8 mouse cellular contexts compared by ENCODE assay signal in the genomic region with DNA sequence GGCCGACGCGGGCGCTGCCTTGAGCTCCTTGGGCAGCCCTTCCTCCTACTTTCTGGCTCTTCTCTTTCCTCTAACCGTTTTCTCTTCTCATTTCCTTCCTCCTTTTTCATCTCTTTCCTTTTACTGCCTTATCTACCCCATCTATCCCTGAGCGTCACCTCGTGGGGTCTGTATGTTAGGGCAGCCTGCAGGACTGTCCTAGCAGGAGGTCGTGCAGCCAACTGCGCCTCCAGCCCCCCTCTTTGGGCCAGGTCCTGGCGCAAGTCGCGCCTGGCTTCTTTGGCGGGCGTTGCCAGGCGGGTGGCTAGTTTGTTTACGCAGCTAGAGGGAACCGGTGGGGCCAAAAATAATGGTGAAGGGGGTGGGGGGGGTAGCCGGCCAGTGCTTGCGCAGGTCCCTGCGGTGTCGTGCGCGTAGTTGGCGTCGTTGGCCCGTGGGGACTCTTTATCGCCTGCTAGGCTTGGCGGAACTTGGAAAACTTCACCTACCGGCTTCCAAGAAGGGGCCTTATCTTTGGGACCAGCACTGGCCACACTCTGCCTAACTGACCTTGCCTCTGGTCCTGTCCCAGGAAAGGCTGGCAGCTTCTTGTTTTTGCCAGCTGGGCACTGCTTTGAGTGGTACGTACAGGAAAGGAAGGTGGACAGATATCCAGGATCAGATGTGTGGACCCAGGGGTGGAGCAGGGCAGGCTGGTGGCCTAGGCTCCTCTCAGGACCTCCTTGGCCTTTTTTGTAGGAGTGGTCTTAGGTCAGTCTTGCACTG. TPM values are rescaled to one million over a fixed set of nuclear protein-coding genes. Genes with fewer than 3 reads are reported as not detected.
DNase-seq lines count a peak whose midpoint lies in the region; ATAC-seq lines count a peak whose summit lies in the region.

No protein-coding gene starts in this region.

- DNase-seq in CD4-positive, CD25-positive, alpha-beta regulatory T cell, adult 2 months (ENCODE audit: low read depth, low spot score): peak; percentile 36
- peak; percentile 73 for DNase-seq in NIH3T3 (ENCODE audit: low read depth)
- DNase-seq in forebrain, embryonic 10.5 days (ENCODE audit: extremely low spot score, low spot score): no peak
- peak; percentile 70 to 74 for DNase-seq in heart, postnatal 14 days
- DNase-seq in frontal cortex, adult 2 months (ENCODE audit: extremely low spot score in 1 of 2, low spot score in 1 of 2): no peak

- H3K9me3 ChIP-seq in forebrain, embryonic 10.5 days: no peaks in the 10 kb centered on the region; the same call in 1 of the 2 replicates
- no peaks in the 10 kb centered on the region for H3K9me3 ChIP-seq in limb, embryonic 15.5 days
- no peaks in the 10 kb centered on the region for H3K9me3 ChIP-seq in midbrain, embryonic 16.5 days (replicated peaks; ENCODE audit: control insufficient read depth, low read length, poor library complexity, severe bottlenecking)

- no peak for ATAC-seq in CD4-positive, CD25-positive, alpha-beta regulatory T cell, adult 4 months
- no peak for ATAC-seq in limb, embryonic 15.5 days (ENCODE audit: insufficient number of reproducible peaks, low FRiP score, low TSS enrichment, low read depth)
- no peak for ATAC-seq in midbrain, embryonic 16.5 days

- 12% methylated on average over 30 of the region's 30 CpGs for WGBS in forebrain, embryonic 10.5 days
- 3% methylated on average over 30 of the region's 30 CpGs for WGBS in limb, embryonic 15.5 days
- WGBS in midbrain, embryonic 16.5 days: 5% methylated on average over 30 of the region's 30 CpGs

- H3K4me3 ChIP-seq in forebrain, embryonic 10.5 days: peak overlapping the region; percentile 93
- peak overlapping the region; percentile 93 for H3K4me3 ChIP-seq in limb, embryonic 15.5 days
- H3K4me3 ChIP-seq in midbrain, embryonic 16.5 days (ENCODE audit: low read depth, low read length): peak overlapping the region; percentile 93

- H3K36me3 ChIP-seq in forebrain, embryonic 10.5 days (replicated peaks): peaks cover 51% of the 10 kb centered on the region
- peaks cover 37% of the 10 kb centered on the region for H3K36me3 ChIP-seq in limb, embryonic 15.5 days
- H3K36me3 ChIP-seq in midbrain, embryonic 16.5 days (ENCODE audit: control insufficient read depth, insufficient read depth, low read length): peaks cover 5% of the 10 kb centered on the region; the same call in 1 of the 2 replicates

- intact Hi-C loops in heart, postnatal 14 days (cut with DNase I): loop anchor here (2.0 kb wide), 1 partner anchor 20 kb away; no protein-coding TSS in a partner anchor

- H3K4me1 ChIP-seq in forebrain, embryonic 10.5 days: peaks cover 50% of the 10 kb centered on the region
- peaks cover 46% of the 10 kb centered on the region for H3K4me1 ChIP-seq in limb, embryonic 15.5 days
- peaks cover 34% of the 10 kb centered on the region for H3K4me1 ChIP-seq in midbrain, embryonic 16.5 days (ENCODE audit: control insufficient read depth, insufficient read depth, low read length)

- peak overlapping the region; percentile 93 for H3K27ac ChIP-seq in forebrain, embryonic 10.5 days
- peak overlapping the region; percentile 50 for H3K27ac ChIP-seq in limb, embryonic 15.5 days
- H3K27ac ChIP-seq in midbrain, embryonic 16.5 days (ENCODE audit: low read length): no peak overlapping the region

- H3K9ac ChIP-seq in limb, embryonic 15.5 days: peak overlapping the region; percentile 91
- H3K9ac ChIP-seq in midbrain, embryonic 16.5 days (ENCODE audit: low read depth, low read length): peak overlapping the region; percentile 89

- no peaks in the 10 kb centered on the region for H3K27me3 ChIP-seq in forebrain, embryonic 10.5 days (ENCODE audit: poor library complexity, severe bottlenecking)
- no peaks in the 10 kb centered on the region for H3K27me3 ChIP-seq in limb, embryonic 15.5 days
- H3K27me3 ChIP-seq in midbrain, embryonic 16.5 days (ENCODE audit: control insufficient read depth, insufficient read depth, low read depth, low read length): no peaks in the 10 kb centered on the region

- H3K4me2 ChIP-seq in limb, embryonic 15.5 days: peak overlapping the region; percentile 87
- H3K4me2 ChIP-seq in midbrain, embryonic 16.5 days (ENCODE audit: low read length): peak overlapping the region; percentile 98

RNA-seq across cellular contexts. Expression of a gene that starts 1.5 kb away (rescaled TPM):
- polyA plus RNA-seq in CD4-positive, CD25-positive, alpha-beta regulatory T cell, adult 4 months (2017; shearing (Covaris generic)): 10 to 100 TPM; 19.2 to 30.7 TPM
- 14.4 and 18.1 TPM in 2 replicates for polyA plus RNA-seq in forebrain, embryonic 10.5 days (2016; fragmentation: Nextera tagmentation; extraction: Ambion mirVana)
- total RNA-seq in heart, postnatal 14 days (2021): 100 to 1,000 TPM; 105 to 118 TPM
- polyA plus RNA-seq in limb, embryonic 15.5 days (2015; fragmentation: Nextera tagmentation; extraction: Ambion mirVana): 15.2 and 16.6 TPM in 2 replicates
- 14.2 and 15.4 TPM in 2 replicates for polyA plus RNA-seq in midbrain, embryonic 16.5 days (2015; fragmentation: Nextera tagmentation; extraction: Ambion mirVana)
- polyA plus RNA-seq in frontal cortex, adult 2 months (2012; rRNA removed): 93.8 and 96.3 TPM in 2 replicates

RNA-seq across cellular contexts. Expression of a gene that starts 11.7 kb away (rescaled TPM):
- 10 to 100 TPM; 28.4 to 54.8 TPM for polyA plus RNA-seq in CD4-positive, CD25-positive, alpha-beta regulatory T cell, adult 4 months (2017; shearing (Covaris generic))
- polyA plus RNA-seq in forebrain, embryonic 10.5 days (2016; fragmentation: Nextera tagmentation; extraction: Ambion mirVana): 14.7 and 15.6 TPM in 2 replicates
- total RNA-seq in heart, postnatal 14 days (2021): 10 to 100 TPM; 13.5 to 14.0 TPM
- polyA plus RNA-seq in limb, embryonic 15.5 days (2015; fragmentation: Nextera tagmentation; extraction: Ambion mirVana): 19.7 and 19.8 TPM in 2 replicates
- polyA plus RNA-seq in midbrain, embryonic 16.5 days (2015; fragmentation: Nextera tagmentation; extraction: Ambion mirVana): 11.6 and 12.5 TPM in 2 replicates
- 26.6 TPM in 2 replicates for polyA plus RNA-seq in frontal cortex, adult 2 months (2012; rRNA removed)

RNA-seq across cellular contexts. Expression of a gene that starts 21.3 kb away (rescaled TPM):
- polyA plus RNA-seq in CD4-positive, CD25-positive, alpha-beta regulatory T cell, adult 4 months (2017; shearing (Covaris generic)): 100 to 1,000 TPM; 303 to 370 TPM
- 495 and 498 TPM in 2 replicates for polyA plus RNA-seq in forebrain, embryonic 10.5 days (2016; fragmentation: Nextera tagmentation; extraction: Ambion mirVana)
- 1,000 to 10,000 TPM; 1,168 to 1,183 TPM for total RNA-seq in heart, postnatal 14 days (2021)
- 494 and 537 TPM in 2 replicates for polyA plus RNA-seq in limb, embryonic 15.5 days (2015; fragmentation: Nextera tagmentation; extraction: Ambion mirVana)
- 433 and 454 TPM in 2 replicates for polyA plus RNA-seq in midbrain, embryonic 16.5 days (2015; fragmentation: Nextera tagmentation; extraction: Ambion mirVana)
- polyA plus RNA-seq in frontal cortex, adult 2 months (2012; rRNA removed): 606 and 673 TPM in 2 replicates

RNA-seq across cellular contexts. Expression of a gene that starts 23.5 kb away (rescaled TPM):
- polyA plus RNA-seq in CD4-positive, CD25-positive, alpha-beta regulatory T cell, adult 4 months (2017; shearing (Covaris generic)): 1 to 10 TPM; 1.3 to 1.4 TPM
- 6.8 and 7.3 TPM in 2 replicates for polyA plus RNA-seq in forebrain, embryonic 10.5 days (2016; fragmentation: Nextera tagmentation; extraction: Ambion mirVana)
- 1 to 10 TPM; 3.0 to 3.3 TPM for total RNA-seq in heart, postnatal 14 days (2021)
- 5.9 and 6.8 TPM in 2 replicates for polyA plus RNA-seq in limb, embryonic 15.5 days (2015; fragmentation: Nextera tagmentation; extraction: Ambion mirVana)
- 70.3 and 81.6 TPM in 2 replicates for polyA plus RNA-seq in midbrain, embryonic 16.5 days (2015; fragmentation: Nextera tagmentation; extraction: Ambion mirVana)
- 252 and 288 TPM in 2 replicates for polyA plus RNA-seq in frontal cortex, adult 2 months (2012; rRNA removed)

RNA-seq across cellular contexts. Expression of a gene that starts 31.0 kb away (rescaled TPM):
- polyA plus RNA-seq in CD4-positive, CD25-positive, alpha-beta regulatory T cell, adult 4 months (2017; shearing (Covaris generic)): 1 to 10 TPM; 4.6 to 8.2 TPM
- polyA plus RNA-seq in forebrain, embryonic 10.5 days (2016; fragmentation: Nextera tagmentation; extraction: Ambion mirVana): 19.1 and 19.8 TPM in 2 replicates
- 100 to 1,000 TPM; 158 to 178 TPM for total RNA-seq in heart, postnatal 14 days (2021)
- polyA plus RNA-seq in limb, embryonic 15.5 days (2015; fragmentation: Nextera tagmentation; extraction: Ambion mirVana): 13.4 and 14.0 TPM in 2 replicates
- polyA plus RNA-seq in midbrain, embryonic 16.5 days (2015; fragmentation: Nextera tagmentation; extraction: Ambion mirVana): 15.5 and 21.1 TPM in 2 replicates
- 36.5 and 43.7 TPM in 2 replicates for polyA plus RNA-seq in frontal cortex, adult 2 months (2012; rRNA removed)

Comparison
In these comparisons a context has a peak if more than half of its experiments do, and no peak if none do; other contexts are left out.
1. DNase-seq: peak in CD4-positive, CD25-positive, alpha-beta regulatory T cell, adult 2 months (single experiment), NIH3T3 (single experiment) and heart, postnatal 14 days (2 of 2); none in forebrain, embryonic 10.5 days (single experiment) and frontal cortex, adult 2 months (0 of 2).
2. Peak in every context shown above with its lines, with median percentiles within 50 percentile points of each other: H3K4me3 ChIP-seq.